Mouse (Mus musculus) left cerebral cortex, adult 2 months (tissue): Measurements from ENCODE around the gene Odaph. TPM values are rescaled to one million over a fixed set of nuclear protein-coding genes. Genes with fewer than 3 reads are reported as not detected.

Experiments used
- DNase-seq, 2 experiments: peaks; one replicate each; pipeline ENCODE4 v3.0.0; 2021 to 2022; ENCODE audit warnings: low spot score in 2 of 2, mixed read lengths in 1 of 2; ENCODE audit errors: extremely low spot score in 1 of 2
- H3K27ac ChIP-seq: fragments of 200-600 bp; 2 replicates; pipeline ENCODE4 v1.8.1; 2022
- H3K4me3 ChIP-seq: fragments of 200-600 bp; 2 replicates; pipeline ENCODE4 v1.8.1; 2022
- CTCF ChIP-seq: fragments of 200-600 bp; IDR thresholded peaks from 2 replicates; pipeline ENCODE4 v1.8.1; 2022; ENCODE audit warnings: antibody characterized with exemption, mild to moderate bottlenecking, moderate library complexity
- intact Hi-C: fragments of 180-260 bp; cut with DNase I; formaldehyde crosslinking; loops from one replicate; pipeline ENCODE4 v1.15.1; 2025
- total RNA-seq, 2 experiments: library from RNA; stranded (reverse); gene quantifications; 2 replicates each; pipeline ENCODE4 v1.2.3; 2021

Gene Odaph
- total RNA-seq, 2 experiments from 2014 or later = not detected

DNA sequence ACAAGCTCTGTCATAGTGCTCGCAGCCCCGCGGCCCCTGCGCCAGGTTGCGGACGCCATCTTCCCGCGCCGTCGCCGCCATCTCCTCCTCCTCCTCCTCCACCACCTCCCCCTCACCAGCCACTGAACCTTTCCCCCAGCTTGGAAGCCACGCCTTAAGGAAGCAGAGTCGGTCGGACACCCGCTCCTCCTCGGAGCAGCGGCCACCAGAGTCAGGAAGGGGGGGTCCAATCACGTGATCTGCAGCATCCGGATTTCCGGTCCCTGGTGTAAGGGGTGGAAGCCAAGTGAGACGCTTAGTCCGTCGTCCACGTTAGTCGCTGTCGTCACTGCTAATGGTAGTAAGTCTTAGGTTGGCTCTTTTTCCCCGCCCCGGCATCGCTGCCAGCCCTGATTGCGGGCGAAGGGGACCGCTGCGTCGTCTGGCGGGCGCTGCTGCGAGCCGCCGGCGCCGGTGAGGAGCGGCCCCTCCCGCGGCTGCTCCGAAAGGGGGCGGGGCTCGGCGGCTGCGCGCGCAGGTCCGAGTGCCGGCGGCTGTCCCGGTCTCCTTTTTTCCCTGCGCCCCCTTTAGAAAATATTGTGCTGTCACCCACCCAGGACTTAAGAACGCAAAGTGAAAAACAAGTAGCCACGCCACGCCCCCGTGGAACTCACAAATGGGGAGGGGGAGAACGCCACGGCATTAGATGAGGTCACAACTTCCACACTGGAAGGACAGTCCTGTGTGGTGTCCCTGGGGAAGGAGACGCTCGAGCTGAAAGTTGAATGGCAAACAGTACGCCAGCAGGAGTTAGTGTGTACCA lies 24.4 kb upstream of the Odaph start, which contains the start of gene Rchy1:
TSS of gene Rchy1 (minus strand) at position 430 of the 802 bp plus-strand sequence.
- no peak; the same call in 1 of the 2 replicates for TF ChIP-seq CTCF
- intact Hi-C loops = loop anchor here (1.0 to 5.0 kb wide), 4 partner anchors 31 to 174 kb away; partner anchors contain the start of genes Cdkl2 and Uso1
- peak; percentile 88 to 89 for DNase-seq
- Histone ChIP-seq H3K27ac (peak within 1 kb of the TSS; percentile 97), H3K4me3 (peak within 1 kb of the TSS; percentile 97)

DNA sequence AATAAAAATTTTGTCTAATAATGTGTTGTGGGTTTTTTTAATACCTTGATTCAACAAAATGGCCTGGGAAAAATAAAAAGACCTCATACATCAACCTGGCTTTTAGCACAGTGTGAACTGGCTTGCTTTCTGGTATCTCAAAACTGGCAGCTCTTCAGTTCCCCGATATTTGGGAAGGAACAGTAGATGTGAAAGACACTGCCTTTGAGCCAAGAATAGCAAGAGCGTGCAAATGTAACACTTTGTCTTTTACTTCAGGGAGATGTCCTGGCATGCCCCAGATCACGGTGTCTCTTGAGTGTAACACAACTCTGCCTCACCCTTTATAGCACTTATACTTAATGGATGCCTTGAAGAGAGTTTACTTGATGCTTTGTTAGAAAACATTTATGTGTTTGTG lies 15.2 kb upstream of the Odaph start:
- Histone ChIP-seq H3K27ac (no peak overlapping the region), H3K4me3 (no peak overlapping the region)
- intact Hi-C loops = no loop called here
- no peak for DNase-seq
- no peak for TF ChIP-seq CTCF

DNA sequence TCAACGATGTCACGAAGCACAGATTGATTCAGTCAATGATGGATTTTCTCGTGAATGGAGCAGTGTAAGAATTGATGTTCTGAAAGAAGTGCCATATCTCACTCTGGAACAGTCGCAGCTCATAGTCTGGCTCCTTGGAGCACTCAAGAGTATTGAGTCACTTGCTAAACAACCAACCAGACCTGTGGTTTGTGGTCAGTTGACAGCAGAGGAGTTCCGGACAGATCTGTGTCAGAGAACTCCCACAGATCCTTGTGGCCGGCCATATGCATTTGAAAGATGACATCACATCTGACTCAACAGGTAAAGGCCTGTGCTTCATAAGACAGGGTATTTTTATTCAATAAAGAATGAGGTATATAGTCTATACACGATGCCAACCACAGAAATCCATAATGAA lies 13.3 kb upstream of the Odaph start:
- no peak for TF ChIP-seq CTCF
- DNase-seq = no peak
- intact Hi-C loops = no loop called here
- no peak overlapping the region for H3K4me3 ChIP-seq
- no peak overlapping the region for H3K27ac ChIP-seq

DNA sequence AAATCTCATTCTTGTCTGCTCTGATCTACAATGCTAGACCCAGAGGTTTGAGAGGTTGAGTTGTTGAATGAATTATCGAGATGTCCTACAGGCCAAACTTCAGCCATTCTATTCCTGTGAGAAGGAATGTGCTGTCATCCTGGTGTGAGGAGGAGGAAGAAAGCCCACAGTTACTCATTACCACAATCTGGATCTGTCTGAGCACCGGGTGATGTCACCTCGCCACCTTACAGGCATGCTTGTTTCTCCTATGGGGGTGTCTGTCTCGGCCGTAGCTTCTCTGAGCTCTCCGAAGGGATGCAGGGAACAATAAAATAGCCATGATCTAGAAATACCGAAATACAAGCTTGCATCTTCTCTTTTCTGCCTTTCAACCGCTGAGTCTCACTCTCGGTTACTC lies 11.5 kb upstream of the Odaph start:
- no peak overlapping the region for H3K27ac ChIP-seq
- H3K4me3 ChIP-seq = no peak overlapping the region
- DNase-seq = no peak
- intact Hi-C loops = no loop called here
- no peak for TF ChIP-seq CTCF

DNA sequence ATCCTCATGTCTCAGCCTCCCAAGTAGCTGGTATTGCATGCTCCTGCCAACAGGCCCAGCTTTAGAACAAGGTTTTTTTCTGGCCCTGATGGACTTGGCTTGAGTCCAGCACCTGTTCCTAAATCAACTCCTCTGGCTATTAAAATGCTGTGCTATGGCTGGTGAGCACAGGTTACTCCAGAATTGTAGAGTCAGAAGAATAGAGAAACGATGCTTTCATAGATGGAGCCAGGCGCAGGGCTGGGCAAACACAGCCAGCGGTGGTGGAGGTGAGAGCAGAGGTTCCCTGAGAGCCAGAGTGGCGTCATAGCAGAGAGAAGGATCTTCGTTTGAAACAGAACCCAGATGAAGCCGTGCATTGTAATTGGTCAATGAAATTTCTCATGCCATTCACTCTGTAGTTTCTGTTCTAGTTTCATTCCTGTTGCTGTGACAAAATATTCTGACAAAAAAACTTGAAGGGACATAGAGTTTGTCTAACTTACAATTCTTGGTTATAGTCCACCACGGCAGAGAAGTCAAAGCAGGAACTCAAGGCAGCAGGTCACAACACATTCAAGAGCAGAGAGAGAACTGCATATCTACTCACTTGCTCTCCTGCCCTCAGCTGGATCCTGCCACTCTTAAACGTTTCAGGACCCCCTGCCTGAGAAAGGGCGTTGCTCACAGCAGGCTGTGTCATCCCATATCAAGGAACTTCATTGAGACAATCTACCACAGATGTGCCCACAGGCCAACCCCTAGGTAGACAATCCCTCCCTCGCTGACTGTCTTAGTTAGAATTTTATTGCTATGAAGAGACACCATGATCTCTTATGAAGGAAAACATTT lies 10.5 kb upstream of the Odaph start:
- no peak overlapping the region for H3K27ac ChIP-seq
- H3K4me3 ChIP-seq = no peak overlapping the region
- no peak for TF ChIP-seq CTCF
- no peak for DNase-seq
- intact Hi-C loops = no loop called here

DNA sequence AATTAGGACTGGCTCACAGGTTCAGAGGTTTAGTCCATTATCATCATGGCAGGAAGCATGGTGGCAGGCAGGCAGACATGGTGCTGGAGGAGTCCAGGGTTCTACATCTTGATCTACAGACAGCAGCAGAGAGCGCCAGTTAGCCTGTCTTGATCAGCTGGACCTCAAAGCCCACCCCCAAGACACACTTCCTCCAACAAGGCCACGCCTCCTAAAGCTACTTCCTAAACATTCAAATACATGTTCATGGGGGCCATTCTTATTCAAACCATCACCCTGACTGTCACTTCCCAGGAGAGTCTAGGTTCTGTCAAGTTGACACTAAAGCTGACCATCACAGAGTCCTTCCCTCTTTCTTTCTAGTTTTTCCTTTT lies 9.9 kb upstream of the Odaph start:
- Histone ChIP-seq H3K4me3 (no peak overlapping the region), H3K27ac (no peak overlapping the region)
- TF ChIP-seq CTCF = no peak
- intact Hi-C loops = no loop called here
- DNase-seq = no peak

DNA sequence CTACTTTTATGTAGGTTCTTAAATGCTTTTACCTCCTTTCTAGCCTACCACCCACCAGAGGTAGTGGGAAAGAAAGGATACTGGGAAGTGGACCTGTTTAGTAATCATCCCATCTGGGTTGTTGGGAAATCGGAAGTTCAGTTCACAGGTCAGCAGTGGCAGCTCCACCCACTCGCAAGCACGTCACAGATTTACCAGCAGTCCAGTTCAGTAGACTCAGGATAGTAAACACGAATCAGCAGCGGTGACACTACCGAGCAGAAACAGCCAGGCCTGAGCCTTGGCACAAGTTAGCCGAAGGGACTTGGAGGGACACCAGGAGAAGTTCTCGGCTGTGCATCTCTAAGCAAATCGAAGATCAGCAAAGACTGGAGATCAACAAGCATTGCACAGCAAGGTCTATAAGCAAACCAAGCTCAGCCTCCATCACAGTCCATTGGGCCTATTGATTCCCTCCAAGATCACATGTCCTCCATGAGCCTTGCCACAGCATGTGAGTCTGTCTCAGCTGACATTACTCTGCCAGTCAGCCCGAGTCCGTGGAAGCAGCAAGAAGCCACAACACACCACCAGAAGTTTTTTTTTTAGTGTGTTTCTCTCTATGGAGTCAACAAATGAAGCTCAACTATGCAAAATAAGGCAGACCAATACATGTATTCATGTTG lies 6.0 kb upstream of the Odaph start:
- no peak for DNase-seq
- intact Hi-C loops = no loop called here
- Histone ChIP-seq H3K27ac (no peak overlapping the region), H3K4me3 (no peak overlapping the region)
- no peak for TF ChIP-seq CTCF

DNA sequence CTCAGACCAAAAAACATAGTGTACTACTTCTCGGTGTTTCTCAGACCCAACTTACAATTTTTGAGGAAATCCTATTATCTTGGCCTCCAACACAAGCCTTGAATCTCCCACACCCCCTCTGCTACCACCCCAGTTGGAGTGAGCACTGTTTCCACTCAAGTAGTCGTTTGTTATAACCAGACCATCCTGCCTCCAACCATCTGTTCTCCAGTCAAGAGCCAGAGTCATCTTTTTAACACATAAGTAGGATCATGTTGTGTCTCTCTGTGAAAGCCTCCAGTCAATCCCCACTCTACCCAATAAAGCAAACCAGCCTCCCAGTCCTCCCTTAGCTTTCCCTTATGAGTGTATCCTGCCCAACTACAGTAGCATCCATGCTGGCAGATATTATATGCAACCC lies 3.8 kb upstream of the Odaph start:
- H3K27ac ChIP-seq = no peak overlapping the region
- no peak for DNase-seq
- no peak for TF ChIP-seq CTCF
- intact Hi-C loops = no loop called here
- no peak overlapping the region for H3K4me3 ChIP-seq

DNA sequence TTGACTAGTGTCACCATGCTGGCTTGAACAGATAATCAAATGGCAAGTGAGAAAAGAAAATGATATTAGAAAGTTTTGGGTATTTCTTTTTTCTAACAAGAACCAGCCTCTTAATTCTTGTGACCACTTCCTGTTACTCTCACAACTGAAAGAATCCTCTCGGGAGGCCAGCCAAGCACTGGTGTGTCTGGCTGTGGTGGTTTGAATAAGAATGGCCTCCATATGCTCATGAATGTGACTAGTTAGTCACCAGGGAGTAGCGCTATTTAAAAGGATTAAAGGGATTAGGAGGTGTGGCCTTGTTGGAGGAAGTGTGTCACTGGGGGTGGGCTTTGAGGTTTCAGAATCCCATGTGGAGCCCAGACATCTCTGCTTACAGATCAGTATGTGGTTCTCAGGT lies 1.6 kb upstream of the Odaph start:
- TF ChIP-seq CTCF = no peak
- intact Hi-C loops = no loop called here
- DNase-seq = no peak
- H3K4me3 ChIP-seq = no peak overlapping the region
- no peak overlapping the region for H3K27ac ChIP-seq

DNA sequence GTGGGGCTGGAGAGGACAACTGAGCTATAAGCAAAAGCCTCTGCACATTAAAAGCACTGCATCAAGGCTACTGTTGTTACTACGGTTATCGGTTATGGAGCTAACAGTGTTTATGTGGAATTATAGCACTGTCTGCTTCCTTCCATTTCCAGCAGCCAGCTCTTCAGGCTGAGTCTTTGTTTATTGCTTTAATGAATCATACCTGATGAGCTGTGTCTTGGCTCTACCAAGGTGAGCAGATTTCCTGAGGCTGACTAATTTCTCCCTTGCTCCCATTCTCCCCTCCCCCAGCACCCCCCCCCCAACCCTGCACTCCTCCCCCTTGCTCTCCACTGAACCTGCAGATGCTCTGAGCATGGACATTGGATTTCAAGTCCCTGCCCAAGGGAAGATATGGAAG lies 524 bp downstream of the Odaph start:
- intact Hi-C loops = no loop called here
- TF ChIP-seq CTCF = no peak
- Histone ChIP-seq H3K4me3 (no peak overlapping the region), H3K27ac (no peak overlapping the region)
- no peak for DNase-seq

DNA sequence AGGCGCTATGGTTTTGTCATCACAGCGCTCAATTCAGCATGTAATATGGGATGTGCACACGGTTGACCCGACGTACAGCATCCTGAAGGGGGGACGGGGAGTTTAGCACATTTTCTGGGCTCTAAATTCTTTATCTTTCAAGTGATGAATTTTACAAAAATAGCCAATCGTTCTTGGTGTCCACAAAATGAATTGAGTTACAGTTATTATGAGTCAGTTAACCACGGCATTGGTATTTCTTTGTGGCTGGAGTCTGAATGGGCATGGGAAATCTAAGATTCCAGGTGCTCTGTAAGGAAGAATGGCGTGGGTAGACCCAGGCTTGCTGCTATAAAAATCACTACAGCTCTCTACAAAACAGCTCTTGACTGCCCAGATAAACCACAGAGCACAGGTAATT lies 2.0 kb downstream of the Odaph start:
- H3K27ac ChIP-seq = no peak overlapping the region
- no peak for DNase-seq
- intact Hi-C loops = no loop called here
- no peak overlapping the region for H3K4me3 ChIP-seq
- TF ChIP-seq CTCF = no peak
